Mouse (Mus musculus) v-Abl transformed pro-B cells (cell line): ENCODE measurements at regions not wholly inside any gene's neighbourhood (a gene's known extent, or its start where the extent isn't known, plus 50 kb on each side); places are given as distances from the start of the nearest gene placed in this dataset.

Experiments
- in situ Hi-C, 2 experiments: fragments of 400-800 bp; cut with MboI; formaldehyde crosslinking; loops; one replicate each; pipeline ENCODE4 v1.15.1; 2025; ENCODE audit not compliant: unreplicated experiment in 2 of 2

DNA sequence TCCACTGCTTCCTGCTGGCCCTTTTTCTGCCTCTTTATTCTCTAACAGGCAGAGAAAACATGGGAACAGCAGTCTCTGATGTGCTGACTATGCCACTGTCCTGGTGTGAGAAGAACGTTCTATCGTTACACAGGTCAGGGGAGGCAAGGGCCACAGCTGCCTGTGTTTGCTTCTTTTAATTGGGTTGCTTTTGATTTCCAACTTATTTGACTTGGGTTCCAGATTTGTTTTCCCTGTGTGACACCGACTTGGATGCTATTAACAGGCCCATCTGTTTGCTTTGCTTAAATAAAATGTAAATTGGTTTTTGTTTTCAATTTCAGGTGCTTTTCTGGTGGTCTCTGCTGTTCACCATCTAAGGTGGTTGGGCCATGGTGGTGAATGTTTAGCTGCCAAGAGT lies 225.8 kb downstream of the Gm5426 start:
- in situ Hi-C loops: no loop called here

DNA sequence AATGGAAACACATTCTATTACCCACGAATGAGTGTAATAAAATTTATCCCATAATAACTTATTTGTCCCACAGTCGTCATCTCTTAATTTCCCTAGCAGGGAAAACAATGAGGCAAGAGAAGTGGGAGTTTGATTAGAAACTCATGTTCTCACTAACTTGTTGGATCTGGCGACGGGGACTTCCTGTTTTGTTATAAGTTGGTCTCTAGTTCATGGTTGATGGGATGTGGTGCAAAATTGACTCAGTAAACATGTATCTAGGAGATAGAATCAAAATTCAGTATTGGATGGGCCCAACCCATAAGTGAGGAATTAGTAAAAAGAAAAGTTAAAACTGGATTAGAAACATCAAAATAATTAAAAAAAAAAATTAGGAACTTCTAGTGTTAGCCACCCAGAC lies 227.5 kb downstream of the Gm5426 start:
- in situ Hi-C loops: no loop called here

DNA sequence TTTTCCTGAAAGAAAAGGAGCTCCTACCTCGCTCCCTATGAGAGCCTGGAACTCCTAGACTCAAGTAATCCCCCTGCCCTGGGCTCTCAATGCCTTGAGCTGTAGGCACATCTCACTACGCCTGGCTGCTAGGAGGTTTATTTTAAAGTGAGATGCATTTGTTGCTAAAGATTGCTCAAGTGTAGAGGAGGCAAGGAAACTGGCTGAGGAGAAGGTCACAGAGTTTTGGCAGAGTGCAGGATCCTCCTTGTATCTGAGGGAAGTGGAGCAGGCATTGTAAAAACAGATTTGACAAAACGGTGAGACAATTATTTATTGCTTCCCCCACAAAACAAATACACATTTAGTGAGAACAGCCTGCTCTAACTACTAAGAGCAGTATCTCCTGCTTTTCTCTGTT lies 228.7 kb downstream of the Gm5426 start:
- in situ Hi-C loops: no loop called here

DNA sequence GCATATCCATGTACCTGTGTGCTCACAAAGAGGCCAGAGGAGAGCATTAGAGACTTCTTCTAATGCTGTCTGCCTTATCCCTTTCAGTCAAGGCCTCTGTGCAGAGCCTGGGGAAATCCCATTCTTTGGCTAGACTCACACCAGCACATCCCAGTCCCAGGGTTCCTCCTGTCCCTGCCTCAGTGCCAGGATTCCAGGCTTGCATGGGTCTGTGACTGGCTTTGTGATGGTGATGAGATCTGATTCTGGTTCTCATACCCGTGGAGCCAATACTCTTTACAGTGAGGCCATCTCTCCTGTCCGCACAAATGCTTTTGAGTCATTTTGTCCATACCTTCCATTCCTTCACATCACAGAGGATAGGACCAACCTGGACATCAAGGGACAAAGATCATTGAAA lies 230.5 kb downstream of the Gm5426 start:
- in situ Hi-C loops: no loop called here

DNA sequence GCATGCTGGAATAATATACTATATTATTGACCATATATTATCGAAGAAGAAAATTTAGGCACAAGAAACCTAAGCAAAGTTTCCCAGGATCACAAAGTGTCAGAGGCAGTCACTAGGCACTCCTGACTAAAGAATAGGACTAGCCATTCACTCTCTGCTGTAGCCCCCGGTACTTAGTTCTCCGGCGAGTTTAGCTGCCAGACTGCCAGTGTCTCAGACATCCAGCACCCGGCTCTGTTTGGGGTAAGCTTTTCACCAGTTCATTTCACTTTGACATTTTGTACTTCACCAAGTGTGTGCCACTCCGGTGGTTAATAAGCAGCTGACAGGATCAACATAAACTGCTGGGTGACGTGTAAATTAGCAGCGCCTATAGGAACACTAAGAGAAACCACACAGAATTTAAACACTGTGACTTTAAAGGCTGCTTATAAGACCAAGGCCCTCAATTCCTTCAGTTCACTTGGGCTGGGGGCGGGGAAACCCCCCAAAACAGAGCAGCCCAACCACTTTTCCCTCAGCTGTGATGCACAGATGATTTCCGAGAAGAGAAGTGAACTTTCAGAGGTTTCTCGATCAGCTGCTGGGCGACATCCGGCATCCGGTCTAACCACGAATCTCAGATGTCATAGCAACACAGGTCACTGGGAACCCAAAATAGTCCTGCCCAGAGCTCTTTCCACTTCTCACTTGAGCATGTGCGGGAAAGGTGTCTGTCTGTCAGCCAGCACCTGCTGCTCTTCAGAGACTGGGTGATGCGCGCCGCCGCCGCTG lies 234.3 kb downstream of the Gm5426 start:
- in situ Hi-C loops: loop anchor here in 1 of 2 experiments (5.0 kb wide), 3 partner anchors 38 to 942 kb away; partner anchors contain the start of gene Btg1

DNA sequence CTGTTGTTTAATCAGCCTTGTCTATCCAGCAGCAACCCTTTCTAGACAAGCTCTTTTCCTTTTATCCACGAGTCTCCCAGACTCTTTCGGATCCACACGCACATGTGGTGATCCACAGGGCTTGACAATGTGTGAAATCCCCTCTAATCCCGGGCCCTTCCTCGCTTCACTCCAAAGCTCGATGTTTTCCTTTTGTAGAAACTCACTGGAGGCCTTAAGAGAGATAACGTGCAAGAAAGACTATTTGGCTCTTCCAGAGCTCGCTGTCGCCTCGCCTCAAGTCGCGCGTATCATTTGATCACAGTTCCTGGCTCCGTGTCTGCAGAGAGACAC lies 234.9 kb downstream of the Gm5426 start:
- in situ Hi-C loops: loop anchor here in 1 of 2 experiments (5.0 kb wide), 3 partner anchors 39 to 941 kb away; partner anchors contain the start of gene Btg1

DNA sequence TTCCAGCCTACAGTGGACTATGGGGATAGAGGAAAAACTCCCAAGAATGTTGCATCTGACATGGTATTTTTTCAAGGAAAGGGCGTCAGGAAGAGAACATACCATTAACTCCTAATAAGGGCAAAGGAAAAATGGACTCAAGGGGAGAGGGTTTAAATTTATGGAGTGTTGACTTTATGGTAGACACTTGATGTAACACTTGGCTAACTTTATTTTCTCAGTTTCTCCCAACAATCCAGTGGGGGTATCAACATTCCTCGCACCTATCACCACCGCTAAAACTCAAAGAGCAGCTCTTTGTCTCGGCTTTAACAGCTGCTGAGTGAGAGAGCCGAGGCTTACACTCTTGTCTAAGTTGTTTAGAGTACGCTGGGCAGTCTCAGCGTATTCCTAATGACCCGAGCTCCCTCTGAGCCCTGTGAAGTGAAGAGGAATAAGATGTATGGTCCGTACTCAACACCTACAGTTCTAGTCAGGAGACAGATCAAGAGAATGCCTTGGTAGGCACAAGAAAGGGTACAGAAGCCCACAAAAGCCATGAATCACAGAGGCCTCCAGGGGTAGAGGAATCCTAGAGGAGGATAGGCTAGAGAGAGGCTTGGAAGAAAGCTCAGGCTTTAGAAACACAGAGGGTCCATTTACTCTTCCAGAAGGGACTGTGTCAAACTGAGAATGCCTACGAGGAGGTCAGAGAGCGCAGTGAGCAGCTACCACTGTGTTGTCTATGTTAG lies 236.4 kb downstream of the Gm5426 start:
- in situ Hi-C loops: loop anchor here in 1 of 2 experiments (5.0 kb wide), 3 partner anchors 40 to 940 kb away; partner anchors contain the start of gene Btg1

DNA sequence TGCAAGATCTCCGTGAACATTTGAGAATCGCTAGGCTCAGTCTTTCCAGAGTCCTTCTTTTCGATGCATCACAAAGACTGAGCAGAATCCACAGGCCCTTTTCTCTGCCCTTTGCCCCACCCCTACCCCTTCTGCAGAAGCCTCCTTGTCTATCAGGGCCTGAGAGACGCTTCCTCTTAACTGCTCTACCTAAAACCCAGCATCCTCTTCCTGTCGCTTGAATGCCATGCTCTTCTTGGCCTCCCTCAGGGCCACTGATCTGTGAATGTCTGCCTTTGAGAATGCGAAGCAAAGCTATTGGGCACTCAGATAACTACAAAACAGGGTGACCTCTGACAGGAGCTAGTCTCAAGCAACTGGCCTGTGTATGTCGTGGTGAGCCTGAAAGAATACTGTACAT lies 237.1 kb downstream of the Gm5426 start:
- in situ Hi-C loops: loop anchor here in 1 of 2 experiments (5.0 kb wide), 3 partner anchors 41 to 939 kb away; partner anchors contain the start of gene Btg1

DNA sequence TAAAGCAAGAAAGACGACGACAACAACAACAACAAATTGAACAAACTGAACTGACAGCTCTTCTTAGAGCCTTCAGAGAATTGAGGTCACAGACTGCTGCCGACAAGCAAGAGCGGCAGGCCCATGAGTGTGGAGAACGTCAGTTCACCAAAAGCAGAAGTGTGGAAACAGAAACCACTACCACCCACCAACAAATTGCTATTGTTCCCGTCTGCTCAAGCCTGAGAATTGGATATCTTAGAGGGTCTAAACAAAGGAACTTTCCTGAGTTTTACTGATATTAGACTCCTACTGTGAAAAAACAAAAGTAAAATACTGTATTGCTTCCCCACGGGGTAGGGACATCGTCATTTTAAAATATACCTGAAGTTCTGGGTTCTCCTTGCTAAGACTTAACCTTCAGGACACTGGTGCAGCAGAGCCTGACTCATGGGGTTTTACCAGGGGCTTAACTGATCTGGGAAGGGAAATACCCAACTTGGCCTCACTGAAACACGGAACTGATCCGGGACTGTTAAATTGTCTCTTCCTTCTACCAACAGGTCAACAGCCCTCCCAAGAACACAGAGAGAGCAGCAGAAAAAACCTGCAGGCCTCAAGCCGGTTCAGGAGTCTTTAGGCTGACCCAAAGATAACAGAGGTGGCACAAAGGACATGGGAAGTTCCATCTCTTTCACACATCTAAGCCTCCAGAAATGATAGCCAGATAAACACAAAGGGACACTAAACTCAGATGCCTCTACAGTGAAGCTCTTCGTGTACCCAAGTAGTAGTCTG lies 238.1 kb downstream of the Gm5426 start:
- in situ Hi-C loops: loop anchor here in 1 of 2 experiments (5.0 kb wide), 3 partner anchors 42 to 938 kb away; partner anchors contain the start of gene Btg1

DNA sequence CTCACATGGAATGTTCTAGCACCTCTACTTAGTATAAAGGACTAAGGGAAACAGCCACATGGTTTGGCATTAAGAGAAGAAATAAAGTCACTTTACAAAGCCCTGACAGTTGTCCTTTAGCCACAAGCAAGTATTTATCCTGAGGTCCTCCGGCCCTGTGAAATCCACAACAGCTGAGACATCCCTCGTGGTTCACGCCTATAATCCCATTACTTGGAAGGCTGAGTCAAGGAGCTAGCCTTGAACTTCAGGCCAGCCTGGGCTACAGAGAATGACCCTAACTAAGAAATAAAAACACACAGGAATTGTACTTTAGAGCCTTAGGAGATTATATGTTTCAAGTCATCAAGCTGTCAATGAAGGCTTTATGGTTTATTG lies 238.7 kb downstream of the Gm5426 start:
- in situ Hi-C loops: no loop called here

DNA sequence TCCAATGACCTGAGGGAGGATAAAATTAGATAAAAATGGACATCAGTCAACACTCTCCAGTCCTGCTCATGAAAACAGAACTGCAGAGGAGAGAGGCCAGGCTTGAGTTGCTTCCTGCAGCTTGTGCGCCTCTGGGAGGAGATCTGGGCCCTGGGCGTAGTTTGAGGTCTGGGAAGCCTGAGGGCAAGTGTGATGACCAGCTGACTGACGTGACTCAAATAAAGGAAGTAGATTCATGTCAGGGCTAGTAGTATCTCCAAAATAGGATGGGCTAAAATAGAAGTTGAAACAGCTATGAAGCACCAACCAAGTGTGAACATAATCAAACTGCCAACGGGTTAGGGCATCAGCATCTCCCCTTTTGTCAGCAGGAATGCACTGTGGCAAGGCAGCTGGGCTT lies 239.3 kb upstream of the Btg1 start:
- in situ Hi-C loops: no loop called here

DNA sequence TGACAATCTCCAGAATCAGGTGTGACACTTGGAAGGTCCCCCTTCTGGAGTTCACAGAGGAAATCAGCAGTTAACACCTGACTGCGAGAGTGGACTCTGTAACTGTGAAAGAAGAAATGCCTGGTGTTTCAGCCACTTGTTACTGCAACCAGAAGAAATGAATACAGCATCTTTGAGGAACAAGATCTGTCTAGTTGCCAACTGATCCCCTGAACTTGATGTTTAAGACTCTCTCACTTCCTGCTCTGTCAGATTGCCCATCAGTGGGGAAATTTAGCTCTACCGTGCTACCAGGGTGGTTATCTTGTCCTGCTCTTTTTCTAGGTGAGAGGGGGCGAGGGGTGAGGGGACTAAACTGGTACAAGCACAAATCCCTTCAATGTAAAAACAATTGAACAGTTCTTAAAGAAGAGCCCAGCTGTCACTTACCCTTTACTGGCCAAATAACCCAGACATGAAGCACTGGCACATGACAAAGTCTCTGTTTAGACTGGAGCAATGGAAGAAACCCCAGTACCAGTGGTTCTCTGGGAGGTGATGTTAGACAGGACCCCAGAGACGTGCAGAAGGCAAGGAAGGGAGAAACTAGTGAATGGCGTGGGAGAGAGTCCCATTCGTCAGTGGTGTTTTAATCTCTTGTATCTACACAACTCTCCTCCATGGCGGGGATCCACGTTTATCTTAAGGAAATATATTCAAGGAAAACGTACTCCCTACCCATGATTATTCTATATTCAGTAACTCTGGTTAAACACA lies 237.6 kb upstream of the Btg1 start:
- in situ Hi-C loops: no loop called here

DNA sequence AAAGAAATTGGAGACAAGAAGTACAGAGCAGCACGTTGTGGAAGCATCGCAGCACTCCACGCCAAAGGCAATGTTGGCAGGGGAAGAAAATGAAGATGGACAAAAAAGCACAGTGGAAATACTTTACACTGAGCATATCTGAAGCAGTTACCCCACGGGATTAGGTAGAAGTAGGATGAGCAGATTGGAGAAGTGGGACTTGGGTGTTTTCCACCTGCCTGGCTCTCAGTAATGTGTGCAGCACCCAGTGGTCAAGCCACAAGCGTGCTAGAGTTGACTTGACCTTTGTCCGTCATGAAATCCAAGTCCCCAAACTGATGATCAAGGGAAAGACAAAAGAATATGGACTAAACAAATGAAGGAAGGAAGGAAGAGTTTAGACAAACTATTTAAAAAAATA lies 235.1 kb upstream of the Btg1 start:
- in situ Hi-C loops: no loop called here

DNA sequence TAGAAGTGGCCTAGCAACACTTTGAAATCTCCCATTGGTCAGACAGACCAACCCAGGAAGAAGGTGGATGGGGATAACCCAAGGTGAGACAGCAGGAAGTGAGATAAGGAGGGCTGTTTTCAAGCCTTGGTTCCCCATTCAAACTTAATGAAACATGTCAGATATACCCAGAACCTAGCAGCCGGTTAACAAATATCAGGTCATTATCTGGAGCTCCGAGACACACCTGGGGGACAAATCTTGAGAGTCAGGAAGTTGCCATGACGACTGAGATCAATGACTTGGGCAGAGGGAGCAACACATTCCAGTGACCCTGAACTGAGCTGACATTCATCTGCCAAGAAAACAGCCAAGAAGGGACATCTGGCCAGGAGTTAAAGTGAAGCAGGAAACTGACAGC lies 225.1 kb upstream of the Btg1 start:
- in situ Hi-C loops: no loop called here

DNA sequence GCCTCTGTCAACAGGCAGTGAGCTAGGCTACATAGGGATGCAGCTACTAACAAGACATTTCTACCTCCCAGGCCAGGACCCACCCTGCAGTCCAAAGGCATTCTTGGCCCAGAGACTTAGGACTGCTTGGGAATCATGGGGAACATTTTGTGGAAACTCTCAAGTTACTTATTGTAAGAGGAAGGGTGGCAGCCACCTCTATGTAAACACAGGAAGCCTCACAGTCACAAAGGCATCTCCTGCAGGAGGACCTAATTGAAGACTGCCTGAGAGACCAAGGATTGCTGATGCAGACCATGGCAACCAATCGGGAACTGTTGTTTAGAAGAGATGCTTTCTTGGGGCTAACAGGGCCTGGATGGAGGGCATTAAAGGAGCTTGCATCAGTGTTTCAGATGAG lies 224.0 kb upstream of the Btg1 start:
- in situ Hi-C loops: no loop called here

DNA sequence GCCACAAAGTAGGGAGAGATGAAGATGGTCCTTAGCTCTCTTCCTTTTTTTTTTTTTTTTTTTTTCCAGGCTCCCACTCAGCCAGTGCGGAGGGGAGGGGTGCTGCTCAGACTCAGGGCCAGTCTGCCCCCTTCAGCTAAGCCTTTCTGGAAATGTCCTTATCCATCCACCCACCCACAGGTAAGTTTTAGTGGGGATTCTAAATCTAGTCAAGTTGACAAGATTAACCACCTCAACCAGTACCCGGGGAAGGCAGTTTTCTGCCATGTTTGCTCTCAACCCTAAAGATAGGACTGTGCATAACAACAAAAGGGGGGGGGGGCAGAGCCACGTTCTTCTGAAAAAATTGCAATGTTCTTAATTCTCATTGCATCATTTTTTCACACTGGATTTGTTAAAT lies 222.6 kb upstream of the Btg1 start:
- in situ Hi-C loops: no loop called here

DNA sequence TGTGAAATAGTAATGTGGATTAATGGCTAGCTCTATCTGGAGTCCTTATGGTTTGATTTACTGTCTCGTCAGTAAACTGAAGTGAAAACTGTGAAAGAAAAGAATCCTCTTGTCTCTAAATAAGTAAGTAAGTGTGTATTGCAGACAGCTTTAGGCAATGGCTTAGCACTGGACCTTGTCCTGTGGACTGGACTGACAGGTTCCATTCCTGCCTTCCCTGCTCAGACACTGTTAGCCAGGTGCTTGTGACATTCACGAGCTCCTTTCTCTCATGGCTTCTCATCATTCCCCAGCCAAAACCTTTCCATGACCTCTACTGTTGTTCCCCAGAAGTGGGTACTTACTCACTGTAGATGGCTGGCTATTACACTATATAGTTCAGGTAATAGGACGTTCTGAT lies 221.8 kb upstream of the Btg1 start:
- in situ Hi-C loops: no loop called here

DNA sequence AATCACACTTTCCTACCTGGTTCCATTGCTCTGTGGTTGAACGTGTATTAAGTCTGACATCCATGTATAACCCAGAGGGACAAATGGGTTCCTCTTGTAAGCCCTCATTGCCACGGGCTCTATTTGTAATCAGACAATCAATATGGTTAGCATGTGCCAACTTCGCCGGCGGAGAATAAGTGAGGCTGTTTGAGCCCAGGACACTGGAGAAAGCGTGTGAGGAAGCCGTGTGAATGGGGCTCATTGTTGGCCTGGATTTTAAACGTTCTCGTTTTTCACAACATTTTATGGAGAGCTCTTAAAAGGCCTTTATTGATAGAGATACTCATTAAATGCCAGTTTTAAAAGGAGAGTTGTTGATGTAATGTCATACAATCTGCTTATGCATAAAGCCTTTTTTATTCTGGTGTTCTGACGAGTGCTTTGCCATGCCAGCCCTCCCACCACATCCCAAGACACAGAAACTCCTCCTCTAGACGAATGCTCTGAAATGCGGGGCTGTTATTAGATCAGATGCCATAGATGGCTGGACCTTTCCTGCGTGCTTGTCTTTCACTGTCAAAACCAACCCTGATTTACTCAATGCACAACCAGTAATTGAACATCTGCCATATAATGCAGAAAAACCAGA lies 218.8 kb upstream of the Btg1 start:
- in situ Hi-C loops: no loop called here

DNA sequence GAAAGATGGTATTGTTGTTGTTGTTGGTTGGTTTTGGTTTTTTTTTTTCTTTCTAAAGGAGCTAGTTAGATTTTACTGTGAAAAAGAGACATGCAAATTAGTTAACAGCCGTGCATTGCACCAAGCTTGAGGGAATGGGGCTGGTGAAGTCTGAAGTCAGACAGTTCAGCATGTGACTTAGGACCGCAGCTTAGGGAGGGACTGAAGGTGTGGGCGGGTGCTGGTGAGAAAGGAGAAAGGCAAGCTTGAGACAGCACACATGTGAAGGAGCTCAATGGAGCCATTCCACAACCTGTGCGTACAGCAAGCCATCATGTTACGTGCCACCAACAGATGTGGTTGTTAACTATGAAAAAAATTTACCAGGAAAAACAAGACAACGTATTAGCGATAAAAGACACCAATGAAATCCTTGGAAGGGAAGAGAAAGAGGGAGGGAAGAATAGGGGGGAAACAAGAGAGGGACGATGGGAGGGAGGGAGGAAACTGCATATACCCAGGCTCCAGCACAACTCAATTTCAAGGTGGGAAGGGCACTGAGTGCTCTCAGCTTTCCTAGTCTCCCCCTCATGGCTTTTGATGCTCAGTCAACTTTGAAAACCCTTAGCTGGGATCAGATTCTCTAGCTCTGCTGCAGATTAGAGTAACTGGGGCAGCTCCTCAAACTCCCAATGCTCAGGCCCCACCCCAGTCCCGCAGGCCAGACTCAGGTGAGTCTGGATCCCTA lies 218.1 kb upstream of the Btg1 start:
- in situ Hi-C loops: no loop called here
